Mouse (Mus musculus) embryonic facial prominence, embryonic 11.5 days (tissue): ENCODE data around the gene Klrd1. TPM values are rescaled to one million over a fixed set of nuclear protein-coding genes. Genes with fewer than 3 reads are reported as not detected.

Experiments used
- ATAC-seq: fragments of 200-750 bp; cut with Nextera tagmentation; replicated peaks from 2 replicates; pipeline ENCODE4 v1.8.0; 2017; ENCODE audit warnings: low read depth; ENCODE audit not compliant: insufficient number of reproducible peaks, low FRiP score, low TSS enrichment
- DNase-seq: peaks from one replicate; pipeline ENCODE4 v3.0.0-alpha.2; 2015; ENCODE audit warnings: low spot score
- H3K27ac ChIP-seq: fragments of 300-500 bp; sonication (generic); replicated peaks from 2 replicates; pipeline ENCODE4 v1.5.1; 2014; ENCODE audit warnings: mild to moderate bottlenecking, low read depth, low read length, control low read depth
- H3K27me3 ChIP-seq: fragments of 300-500 bp; sonication (generic); 2 replicates; pipeline ENCODE4 v1.6.1; 2014; ENCODE audit warnings: mild to moderate bottlenecking, low read length, moderate library complexity, mixed read lengths; ENCODE audit not compliant: control insufficient read depth, insufficient read depth
- H3K36me3 ChIP-seq: fragments of 300-500 bp; sonication (generic); replicated peaks from 2 replicates; pipeline ENCODE4 v1.6.1; 2014; ENCODE audit warnings: low read depth, mild to moderate bottlenecking, low read length, moderate library complexity, mixed read lengths; ENCODE audit not compliant: control insufficient read depth, insufficient read depth
- H3K4me1 ChIP-seq: fragments of 300-500 bp; sonication (generic); 2 replicates; pipeline ENCODE4 v1.6.1; 2014; ENCODE audit warnings: low read length, mixed read lengths; ENCODE audit not compliant: control insufficient read depth, insufficient read depth
- H3K4me2 ChIP-seq: fragments of 300-500 bp; sonication (generic); 2 replicates; pipeline ENCODE4 v1.6.1; 2014; ENCODE audit warnings: low read depth, mild to moderate bottlenecking, control low read depth, low read length, moderate library complexity
- H3K4me3 ChIP-seq: fragments of 300-500 bp; sonication (generic); 2 replicates; pipeline ENCODE4 v1.5.1; 2014; ENCODE audit warnings: low read depth, low read length, control low read depth
- H3K9ac ChIP-seq: fragments of 300-500 bp; sonication (generic); replicated peaks from 2 replicates; pipeline ENCODE4 v1.6.1; 2014; ENCODE audit warnings: mild to moderate bottlenecking, control low read depth, low read length
- H3K9me3 ChIP-seq: fragments of 300-500 bp; sonication (generic); replicated peaks from 2 replicates; pipeline ENCODE4 v1.6.1; 2016; ENCODE audit warnings: mild to moderate bottlenecking, low read length, inconsistent platforms, mixed read lengths; ENCODE audit not compliant: control insufficient read depth
- WGBS: fragments of 180-500 bp; shearing (Covaris S2); extraction: QIAGEN DNeasy Blood & Tissue Kit; methylation state at CpG from one replicate; pipeline ENCODE4 v1.1.7; 2014; 5-methylcytosine and 5-hydroxymethylcytosine counted together
- polyA plus RNA-seq: library from polyadenylated mRNA; unstranded; fragments of >200 nt; fragmentation: Nextera tagmentation; extraction: Ambion mirVana; gene quantifications from 2 replicates; pipeline ENCODE4 v1.2.1, GENCODE M21; 2014

Gene Klrd1
- polyA plus RNA-seq = not detected in 2 replicates

GRCm38 (mm10) chr6:129591508-129591907 is at the start of gene Klrd1:
Klrd1 (plus strand) TSS chr6:129591782.
- Histone ChIP-seq H3K4me3 (no peak within 1 kb of the TSS), H3K9ac (no peak within 1 kb of the TSS), H3K27me3 (no peaks in the 10 kb centered on the region), H3K4me2 (no peak within 1 kb of the TSS), H3K27ac (no peak within 1 kb of the TSS), H3K36me3 (no peaks in the 10 kb centered on the region), H3K9me3 (no peaks in the 10 kb centered on the region), H3K4me1 (no peaks in the 10 kb centered on the region)
- DNase-seq (no peak), ATAC-seq (no peak)
- WGBS = 84% methylated on average over 3 of the region's 3 CpGs

- Histone ChIP-seq H3K9ac (no peak overlapping the region), H3K9me3 (no peaks in the 10 kb centered on the region), H3K4me3 (no peak overlapping the region), H3K27ac (no peak overlapping the region), H3K4me1 (no peaks in the 10 kb centered on the region), H3K27me3 (no peaks in the 10 kb centered on the region), H3K36me3 (no peaks in the 10 kb centered on the region; the same call in none of the 2 replicates), H3K4me2 (no peak overlapping the region)
- no peak for DNase-seq
- 81% methylated on average over 9 of the region's 9 CpGs for WGBS
- ATAC-seq = no peak; the same call in 1 of the 2 replicates
Observed at GRCm38 (mm10) chr6:129541931-129542330, 49.7 kb upstream of the Klrd1 start.

GRCm38 (mm10) chr6:129542540-129542939 is 49.0 kb upstream of the Klrd1 start:
- Histone ChIP-seq H3K27ac (no peak overlapping the region), H3K4me1 (no peaks in the 10 kb centered on the region), H3K4me2 (no peak overlapping the region), H3K9ac (no peak overlapping the region), H3K9me3 (no peaks in the 10 kb centered on the region), H3K27me3 (no peaks in the 10 kb centered on the region), H3K4me3 (no peak overlapping the region), H3K36me3 (no peaks in the 10 kb centered on the region; the same call in none of the 2 replicates)
- ATAC-seq (no peak), DNase-seq (no peak)
- WGBS = 89% methylated on average over 3 of the region's 3 CpGs

- Histone ChIP-seq H3K27ac (no peak overlapping the region), H3K9me3 (no peaks in the 10 kb centered on the region), H3K4me3 (no peak overlapping the region), H3K9ac (no peak overlapping the region), H3K27me3 (no peaks in the 10 kb centered on the region), H3K4me1 (no peaks in the 10 kb centered on the region), H3K4me2 (no peak overlapping the region), H3K36me3 (no peaks in the 10 kb centered on the region; the same call in 1 of the 2 replicates)
- peak; percentile 75 for DNase-seq
- ATAC-seq = peak; percentile 72; the same call in 1 of the 2 replicates
- WGBS = 64% methylated on average over 6 of the region's 6 CpGs
Observed at GRCm38 (mm10) chr6:129543709-129544606, 47.6 kb upstream of the Klrd1 start.

GRCm38 (mm10) chr6:129547277-129547676 is 44.3 kb upstream of the Klrd1 start:
- Histone ChIP-seq H3K9ac (no peak overlapping the region), H3K4me3 (no peak overlapping the region), H3K27me3 (no peaks in the 10 kb centered on the region), H3K36me3 (no peaks in the 10 kb centered on the region), H3K4me2 (no peak overlapping the region), H3K4me1 (no peaks in the 10 kb centered on the region), H3K27ac (no peak overlapping the region), H3K9me3 (no peaks in the 10 kb centered on the region)
- ATAC-seq = no peak
- 80% methylated on average over 2 of the region's 2 CpGs for WGBS
- no peak for DNase-seq

- ATAC-seq (no peak), DNase-seq (no peak)
- no peaks in the 10 kb centered on the region for H3K9me3 ChIP-seq
- no peak overlapping the region for H3K4me2 ChIP-seq
- H3K4me3 ChIP-seq = no peak overlapping the region
- H3K36me3 ChIP-seq = no peaks in the 10 kb centered on the region
- H3K27ac ChIP-seq = no peak overlapping the region
- H3K9ac ChIP-seq = no peak overlapping the region
- no peaks in the 10 kb centered on the region for H3K27me3 ChIP-seq
- 76% methylated on average over 3 of the region's 3 CpGs for WGBS
- no peaks in the 10 kb centered on the region for H3K4me1 ChIP-seq
Observed at GRCm38 (mm10) chr6:129548009-129548408, 43.6 kb upstream of the Klrd1 start.

GRCm38 (mm10) chr6:129557298-129558023 is 34.1 kb upstream of the Klrd1 start:
- H3K27ac ChIP-seq = no peak overlapping the region
- H3K9me3 ChIP-seq = no peaks in the 10 kb centered on the region
- ATAC-seq = no peak
- no peaks in the 10 kb centered on the region for H3K27me3 ChIP-seq
- no peaks in the 10 kb centered on the region for H3K4me1 ChIP-seq
- no peaks in the 10 kb centered on the region for H3K36me3 ChIP-seq
- H3K4me3 ChIP-seq = no peak overlapping the region
- H3K9ac ChIP-seq = no peak overlapping the region
- no peak for DNase-seq
- no peak overlapping the region for H3K4me2 ChIP-seq
